Mouse (Mus musculus) embryonic fibroblast, embryonic 13.5 days (primary cell): ENCODE results near the gene Spns3.

ENCODE experiments used
- CTCF ChIP-seq: IDR thresholded peaks from 2 replicates; pipeline ENCODE4 v1.5.1; 2011; ENCODE audit warnings: mild to moderate bottlenecking, control low read depth, low read length, moderate library complexity, borderline replicate concordance; ENCODE audit not compliant: insufficient read depth
- POLR2A ChIP-seq: IDR thresholded peaks from 2 replicates; pipeline ENCODE4 v1.6.1; 2011; ENCODE audit warnings: low read depth, mild to moderate bottlenecking, control low read depth, low read length, moderate library complexity

DNA sequence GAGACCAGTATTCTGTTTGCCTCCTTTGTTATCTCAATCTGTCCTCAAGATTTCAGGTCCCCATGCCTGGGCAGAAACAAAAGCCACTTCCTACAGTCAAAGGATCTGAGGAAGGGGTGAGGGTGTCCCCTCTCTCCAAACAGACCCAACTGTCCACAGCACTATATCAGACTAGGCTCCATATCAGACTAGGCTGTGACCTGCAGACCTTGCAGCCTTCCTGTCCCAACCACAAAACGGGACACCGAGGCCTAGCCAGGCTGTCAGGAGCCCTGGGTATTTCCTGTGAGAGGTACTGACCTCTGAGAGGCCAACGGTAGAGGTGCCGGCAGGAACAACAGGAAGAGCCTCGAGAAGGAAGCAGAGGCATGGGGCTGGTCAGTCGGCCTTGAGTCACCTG is 65.8 kb downstream of the Spns3 start:
- no peak for TF ChIP-seq POLR2A
- TF ChIP-seq CTCF: no peak
